Mouse (Mus musculus) C2C12 (cell line): ENCODE results near the gene Tpcn2.

Experiments
- CEBPB ChIP-seq: IDR thresholded peaks from one replicate; pipeline ENCODE4 v1.6.1; 2011; ENCODE audit warnings: low read depth, mild to moderate bottlenecking, control low read depth, moderate library complexity
- CTCF ChIP-seq: IDR thresholded peaks from one replicate; pipeline ENCODE4 v1.5.1; 2011; ENCODE audit not compliant: control insufficient read depth, insufficient read depth, insufficient read length
- MAX ChIP-seq: IDR thresholded peaks from one replicate; pipeline ENCODE4 v1.6.1; 2011; ENCODE audit warnings: mild to moderate bottlenecking, control low read depth
- MYOG ChIP-seq: IDR thresholded peaks from one replicate; pipeline ENCODE4 v1.6.1; 2011; ENCODE audit not compliant: control insufficient read depth, insufficient read length; ENCODE audit errors: extremely low read depth
- USF1 ChIP-seq: IDR thresholded peaks from one replicate; pipeline ENCODE4 v1.6.1; 2011; ENCODE audit warnings: low read depth, mild to moderate bottlenecking, control low read depth, moderate library complexity

- TF ChIP-seq CTCF (no peak), USF1 (no peak), CEBPB (no peak), MYOG (no peak), MAX (no peak)
Observed at GRCm38 (mm10) chr7:145314785-145315411, 31.1 kb upstream of the Tpcn2 start, which contains the start of gene Mrgprd.
